Mouse (Mus musculus) kidney, adult 9 months (tissue): ENCODE results near the gene Garnl3.

Experiments
- DNase-seq: peaks from one replicate; pipeline ENCODE4 v3.0.0; 2022

Gene Garnl3

GRCm38 (mm10) chr2:33086671-33087363, 44.6 kb downstream of the Garnl3 start:
- DNase-seq = no peak

DNA sequence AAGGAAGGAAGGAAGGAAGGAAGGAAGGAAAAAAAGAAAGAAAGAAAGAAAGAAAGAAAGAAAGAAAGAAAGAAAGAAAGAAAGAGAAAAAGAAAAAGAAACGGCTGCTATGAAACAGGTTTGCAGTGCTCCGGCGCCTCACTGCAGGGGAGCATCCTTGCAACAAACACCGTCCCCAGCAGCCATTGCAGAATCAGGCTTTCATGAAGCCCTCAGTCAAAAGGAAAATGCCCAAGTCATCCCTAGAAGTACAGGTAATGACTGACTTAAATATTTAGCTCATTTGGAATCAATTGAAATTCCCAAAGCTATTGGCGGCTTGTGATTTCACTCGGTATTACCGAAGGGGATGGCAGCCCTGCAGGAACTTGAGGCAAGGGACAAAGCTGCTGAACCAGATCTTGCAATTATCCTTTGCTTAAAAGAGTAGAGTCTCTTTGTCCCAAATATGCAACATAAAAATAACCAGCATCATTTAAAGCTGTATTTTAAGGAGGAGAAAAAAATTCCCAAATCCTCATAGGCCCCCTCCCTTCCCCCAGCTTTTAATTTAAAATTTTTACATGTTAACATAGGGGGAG, 45.3 kb downstream of the Garnl3 start:
- DNase-seq = no peak

- DNase-seq = no peak
Observed at GRCm38 (mm10) chr2:33084221-33084620, 47.2 kb downstream of the Garnl3 start.

- no peak for DNase-seq
Observed at GRCm38 (mm10) chr2:33080166-33080565, 51.3 kb downstream of the Garnl3 start.

DNA sequence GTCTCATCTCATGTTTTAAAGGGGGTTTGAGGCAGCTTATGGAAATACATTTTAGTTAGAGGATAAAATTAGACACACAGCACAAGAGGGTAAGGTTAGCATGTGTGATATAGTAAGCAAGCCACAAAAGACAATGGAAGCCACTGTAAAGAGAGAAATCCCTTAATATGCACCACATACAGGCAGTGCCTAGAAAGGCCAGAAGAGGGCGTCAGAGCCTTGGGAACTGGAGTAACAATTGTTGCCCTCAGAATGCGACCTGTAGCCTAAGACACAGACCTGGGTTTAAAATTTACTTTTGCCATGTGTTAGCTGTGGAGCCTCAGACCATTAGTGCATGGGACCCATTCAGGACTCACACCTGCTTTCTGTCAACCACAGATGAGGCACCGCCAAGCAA, 54.2 kb downstream of the Garnl3 start:
- peak; percentile 12 for DNase-seq

DNA sequence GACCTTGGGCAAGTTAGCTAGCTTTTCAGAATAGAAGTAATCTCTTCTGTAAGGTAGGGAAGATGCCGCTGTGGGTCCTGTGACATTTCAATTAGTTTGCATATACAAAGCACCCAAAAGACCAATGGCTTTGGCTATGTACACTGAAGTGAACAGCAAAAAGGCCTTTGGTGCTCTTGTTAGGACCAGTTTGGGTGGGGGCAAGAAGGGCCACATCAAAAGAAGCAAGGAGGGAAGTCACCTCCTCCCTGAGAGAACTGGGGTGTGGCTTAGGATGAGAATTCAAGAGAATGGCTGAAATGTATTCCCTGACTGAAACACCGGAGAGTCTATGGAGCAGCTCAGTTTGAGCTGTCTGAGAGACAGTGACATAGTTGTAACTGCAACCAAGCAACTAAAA, 56.5 kb downstream of the Garnl3 start:
- DNase-seq = no peak

DNA sequence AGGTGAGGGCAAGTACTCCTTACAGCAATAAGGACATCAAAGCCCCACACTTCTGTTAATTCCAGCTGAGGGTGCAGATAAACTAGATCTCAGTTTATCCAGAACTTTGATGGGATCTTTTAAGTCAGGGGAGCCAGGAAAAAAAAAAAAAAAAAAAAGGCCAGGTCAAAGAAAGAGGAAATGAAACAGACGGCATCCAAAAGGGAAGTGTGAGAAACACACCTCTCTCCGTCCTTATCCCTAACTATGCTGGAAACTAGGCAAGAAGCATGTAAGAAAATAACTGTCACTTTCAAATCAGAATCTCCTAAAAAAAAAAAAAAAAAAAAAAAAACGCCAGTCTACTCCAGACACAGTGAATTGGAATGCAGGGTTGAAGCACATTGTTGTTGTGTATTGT, 57.3 kb downstream of the Garnl3 start:
- no peak for DNase-seq

- DNase-seq = no peak
Observed at GRCm38 (mm10) chr2:33072333-33072732, 59.1 kb downstream of the Garnl3 start.

GRCm38 (mm10) chr2:33065610-33066009, 65.8 kb downstream of the Garnl3 start:
- DNase-seq = no peak

DNA sequence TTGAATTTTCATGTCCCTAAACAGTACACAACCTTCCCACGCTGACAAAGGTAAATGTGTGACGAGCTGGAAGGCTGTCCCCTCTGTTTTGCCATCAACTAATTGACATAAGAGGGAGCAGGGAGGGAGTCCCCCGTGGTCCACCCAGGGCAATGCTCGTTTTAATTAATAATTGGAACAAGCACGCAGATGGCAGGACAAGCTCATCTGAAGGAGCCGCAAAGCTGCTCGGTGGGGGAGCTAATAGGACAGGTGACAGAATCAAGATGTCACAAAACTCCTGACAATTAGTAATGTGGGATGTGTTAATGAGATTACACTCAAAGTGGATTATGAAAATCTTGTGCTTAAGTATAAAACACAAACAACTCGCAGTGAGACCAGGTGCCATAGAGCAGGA, 68.7 kb downstream of the Garnl3 start:
- no peak for DNase-seq

GRCm38 (mm10) chr2:33058926-33059325, 72.5 kb downstream of the Garnl3 start:
- no peak for DNase-seq

DNA sequence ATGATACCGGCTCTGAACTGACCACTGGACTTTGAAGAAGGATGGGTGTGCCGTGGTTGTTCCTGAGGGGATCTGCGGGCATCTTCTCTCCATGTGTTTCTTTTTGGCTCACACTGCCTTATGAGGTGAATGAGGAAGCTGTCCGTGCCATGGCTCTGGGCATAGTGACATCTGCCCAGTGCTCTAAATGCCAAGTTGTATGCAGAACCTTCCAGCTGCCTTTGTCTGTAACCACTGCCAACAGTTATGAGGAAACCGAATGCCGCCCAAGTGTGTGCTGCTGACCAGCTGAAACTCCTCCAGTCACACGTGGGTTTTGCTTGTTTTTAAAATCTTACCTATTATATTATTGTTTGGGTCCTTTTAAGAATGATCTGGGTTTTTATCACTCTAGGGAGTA, 73.9 kb downstream of the Garnl3 start:
- no peak for DNase-seq

- no peak for DNase-seq
Observed at GRCm38 (mm10) chr2:33053966-33054365, 77.5 kb downstream of the Garnl3 start.

- DNase-seq = no peak
Observed at GRCm38 (mm10) chr2:33047360-33047759, 84.1 kb downstream of the Garnl3 start.

DNA sequence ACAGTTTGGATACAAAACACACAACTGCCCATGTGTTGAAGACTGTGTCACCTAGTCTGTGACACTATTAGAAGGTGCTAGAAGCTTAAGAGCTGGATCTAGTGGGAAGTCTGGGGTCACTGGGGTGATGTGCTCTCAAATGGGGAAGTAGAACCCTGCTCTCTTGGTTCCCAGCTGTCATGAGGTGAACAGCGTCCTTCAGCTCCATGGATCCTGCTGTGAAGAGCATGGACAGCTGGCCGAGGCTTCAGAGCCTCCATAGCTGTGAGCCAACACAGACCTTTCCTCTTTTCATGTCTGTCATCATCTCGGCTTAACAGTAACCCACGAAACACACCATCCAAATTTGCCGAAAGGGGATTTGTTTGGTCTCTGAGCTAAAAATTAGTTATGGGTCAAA, 84.5 kb downstream of the Garnl3 start:
- DNase-seq = no peak

GRCm38 (mm10) chr2:33045899-33046298, 85.6 kb downstream of the Garnl3 start:
- no peak for DNase-seq

GRCm38 (mm10) chr2:33042781-33043180, 88.7 kb downstream of the Garnl3 start:
- no peak for DNase-seq

DNA sequence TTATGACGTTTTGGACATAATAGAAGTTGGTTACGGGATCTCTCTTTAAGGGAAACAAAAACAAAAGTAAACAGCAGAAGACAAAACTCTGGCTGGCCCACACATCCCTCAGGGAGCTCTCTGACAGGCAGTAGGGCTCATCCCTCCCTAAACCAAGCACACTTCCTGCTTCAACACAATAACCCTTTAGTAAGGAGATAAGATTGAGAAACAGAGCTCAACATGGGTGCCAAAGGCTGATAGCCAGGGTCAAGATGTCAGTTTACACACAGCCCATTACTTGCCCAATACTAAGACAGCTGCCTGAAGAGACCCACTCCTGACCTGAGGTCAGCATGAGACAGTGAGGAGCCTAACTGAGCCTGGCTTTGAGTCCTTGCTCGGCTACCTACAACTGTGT, 89.9 kb downstream of the Garnl3 start:
- DNase-seq = no peak

GRCm38 (mm10) chr2:33037429-33037828, 94.0 kb downstream of the Garnl3 start:
- DNase-seq = no peak

GRCm38 (mm10) chr2:33035297-33035696, 96.2 kb downstream of the Garnl3 start:
- no peak for DNase-seq

DNA sequence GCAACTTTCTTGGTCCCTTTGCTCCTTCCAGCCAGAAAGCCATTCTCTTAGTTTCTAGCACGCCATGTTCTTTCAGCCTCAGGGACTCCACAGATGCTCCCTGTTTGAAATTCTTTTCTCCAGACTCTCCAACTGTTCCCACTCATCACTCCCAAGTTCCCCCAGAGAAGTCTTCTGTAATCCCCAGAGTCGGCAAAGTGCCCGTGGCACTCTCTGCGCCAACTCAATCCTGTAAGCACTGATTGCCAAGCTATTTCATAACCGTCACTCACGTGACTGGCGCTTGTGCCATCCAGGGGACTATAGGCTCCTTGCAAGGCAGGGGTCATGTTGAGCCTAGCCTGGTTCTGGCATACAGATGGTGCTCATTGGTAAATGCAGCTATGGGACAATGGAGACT, 98.2 kb downstream of the Garnl3 start:
- DNase-seq = no peak

GRCm38 (mm10) chr2:33032391-33033062, 98.9 kb downstream of the Garnl3 start:
- DNase-seq = no peak

DNA sequence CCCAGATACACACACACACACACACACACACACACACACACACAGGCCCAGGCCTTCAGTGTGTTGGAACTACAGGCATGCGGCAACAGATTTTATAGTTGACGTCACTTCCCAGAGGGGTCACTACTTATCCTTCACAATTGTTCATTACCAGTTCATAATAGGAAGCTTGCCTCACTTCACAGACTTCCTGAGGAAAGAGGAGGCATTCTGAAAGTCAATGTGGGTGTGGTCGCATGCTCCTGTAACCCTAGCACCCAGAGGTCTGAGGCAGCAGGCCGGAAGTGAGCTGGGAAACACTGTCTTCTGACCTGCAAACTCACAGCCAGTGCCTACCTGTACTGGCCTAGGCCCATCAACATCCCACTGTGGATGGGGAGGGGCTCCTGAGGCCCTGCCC, 106.4 kb downstream of the Garnl3 start:
- peak; percentile 23 for DNase-seq

- DNase-seq = peak; percentile 13
Observed at GRCm38 (mm10) chr2:33024564-33024963, 106.9 kb downstream of the Garnl3 start.
